Mouse (Mus musculus) large intestine, adult 2 months (tissue): ENCODE data around the gene Timm44. TPM values are rescaled to one million over a fixed set of nuclear protein-coding genes. Genes with fewer than 3 reads are reported as not detected.
A peak's percentile ranks its signal among the peaks of the same experiment; 100 is the strongest.

ENCODE experiments used
- DNase-seq: peaks from one replicate; pipeline ENCODE4 v3.0.0-alpha.2; 2012; ENCODE audit warnings: low read depth, low spot score
- WGBS: fragments of 180-500 bp; shearing (Covaris S2); methylation state at CpG from one replicate; pipeline ENCODE4 v1.1.7; 2018; 5-methylcytosine and 5-hydroxymethylcytosine counted together
- polyA plus RNA-seq: library from polyadenylated mRNA; depleted of rRNA; stranded (reverse); fragments of >200 nt; gene quantifications from 2 replicates; pipeline ENCODE4 v1.2.3, GENCODE M21; 2012

The Timm44 gene
- polyA plus RNA-seq, 1 experiment, result 71.7 TPM

- WGBS, result 95% methylated on average over 5 of the region's 5 CpGs
- DNase-seq, result no peak
Measured at GRCm38 (mm10) chr8:4245061-4245460, 30.7 kb downstream of the Timm44 start.

- DNase-seq, result no peak
- 4% methylated on average over 19 of the region's 19 CpGs for WGBS
Measured at GRCm38 (mm10) chr8:4239193-4239890, 36.4 kb downstream of the Timm44 start.

- under 1% methylated on average over 62 of the region's 71 CpGs for WGBS
- DNase-seq, result peak; percentile 92
Measured at GRCm38 (mm10) chr8:4238434-4239192, 37.1 kb downstream of the Timm44 start, which contains the start of the genes Map2k7 and Gm49320. Map2k7 (plus strand) TSS chr8:4238740. Gm49320 (plus strand) TSS chr8:4238865.

GRCm38 (mm10) chr8:4237814-4238433, 37.8 kb downstream of the Timm44 start:
- WGBS, result 8% methylated on average over 15 of the region's 15 CpGs
- DNase-seq, result peak; percentile 42

GRCm38 (mm10) chr8:4230612-4231351, 44.9 kb downstream of the Timm44 start:
- WGBS, result 45% methylated on average over 10 of the region's 10 CpGs
- DNase-seq, result no peak

- DNase-seq, result no peak
- WGBS, result 85% methylated on average over 5 of the region's 5 CpGs
Measured at GRCm38 (mm10) chr8:4229784-4230183, 45.9 kb downstream of the Timm44 start.

GRCm38 (mm10) chr8:4227919-4228318, 47.8 kb downstream of the Timm44 start:
- no peak for DNase-seq
- 96% methylated on average over 4 of the region's 4 CpGs for WGBS

GRCm38 (mm10) chr8:4226739-4227347, 48.9 kb downstream of the Timm44 start, which contains the start of gene Lrrc8e:
Lrrc8e (plus strand) TSS chr8:4226827.
- WGBS, result 3% methylated on average over 33 of the region's 33 CpGs
- no peak for DNase-seq

- no peak for DNase-seq
- 43% methylated on average over 4 of the region's 4 CpGs for WGBS
Measured at GRCm38 (mm10) chr8:4226323-4226722, 49.4 kb downstream of the Timm44 start.

GRCm38 (mm10) chr8:4222059-4222458, 53.7 kb downstream of the Timm44 start:
- DNase-seq, result no peak

GRCm38 (mm10) chr8:4219617-4220016, 56.1 kb downstream of the Timm44 start:
- WGBS, result 80% methylated on average over 3 of the region's 3 CpGs
- no peak for DNase-seq

GRCm38 (mm10) chr8:4216791-4217621, 58.7 kb downstream of the Timm44 start, which contains the start of gene Prr36:
Prr36 (minus strand) TSS chr8:4217459.
- WGBS, result 3% methylated on average over 44 of the region's 44 CpGs
- DNase-seq, result no peak

- DNase-seq, result no peak
- WGBS, result 31% methylated on average over 18 of the region's 18 CpGs
Measured at GRCm38 (mm10) chr8:4216296-4216695, 59.4 kb downstream of the Timm44 start.

- 6% methylated on average over 33 of the region's 33 CpGs for WGBS
- peak; percentile 67 for DNase-seq
Measured at GRCm38 (mm10) chr8:4214006-4214980, 61.4 kb downstream of the Timm44 start.

- WGBS, result 3% methylated on average over 18 of the region's 18 CpGs
- DNase-seq, result no peak
Measured at GRCm38 (mm10) chr8:4213210-4214005, 62.3 kb downstream of the Timm44 start.

- DNase-seq, result no peak
Measured at GRCm38 (mm10) chr8:4212809-4213209, 62.9 kb downstream of the Timm44 start.

GRCm38 (mm10) chr8:4211097-4211496, 64.6 kb downstream of the Timm44 start:
- DNase-seq, result no peak
- 72% methylated on average over 6 of the region's 6 CpGs for WGBS

More at GRCm38 (mm10) chr8:4212809-4213209, 62.9 kb downstream of the Timm44 start:
- 1% methylated on average over 25 of the region's 25 CpGs for WGBS
